Mouse (Mus musculus): ENCODE results near the gene Fam217a.

DNA sequence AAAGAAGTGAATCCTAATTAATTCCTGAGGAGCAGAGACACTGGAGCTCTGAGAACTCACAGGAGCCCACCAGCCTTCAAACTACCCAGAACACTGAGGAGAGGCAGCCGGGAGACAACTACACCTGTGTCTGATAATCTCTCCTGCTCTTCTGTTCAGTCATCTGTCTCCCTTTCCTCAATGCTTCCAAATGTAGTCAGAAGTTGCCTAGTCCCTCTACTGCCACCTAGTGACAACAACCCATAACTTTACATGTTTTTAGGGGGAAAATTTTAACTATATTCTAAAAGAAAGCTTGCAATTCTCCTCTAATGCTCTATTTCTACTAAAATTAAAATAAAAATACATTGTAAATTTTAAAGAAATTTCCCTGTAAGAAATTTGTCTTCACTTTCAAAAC is 49.0 kb upstream of the Fam217a start:
- TF ChIP-seq CTCF (IDR thresholded peaks at IDR 0.05; ENCODE audit: low read depth) = peak; percentile 73
- no peak for TF ChIP-seq EP300 (optimal IDR thresholded peaks at IDR 0.05)
